Mouse (Mus musculus): ENCODE results near the gene Ndufa7.
A peak's percentile ranks its signal among the peaks of the same experiment; 100 is the strongest.
"Not testable (repeated sequence)": the region's sequence is repeated elsewhere in the genome, so short reads cannot be mapped to it uniquely, and the experiment has no call there.

Ndufa7 gene

DNA sequence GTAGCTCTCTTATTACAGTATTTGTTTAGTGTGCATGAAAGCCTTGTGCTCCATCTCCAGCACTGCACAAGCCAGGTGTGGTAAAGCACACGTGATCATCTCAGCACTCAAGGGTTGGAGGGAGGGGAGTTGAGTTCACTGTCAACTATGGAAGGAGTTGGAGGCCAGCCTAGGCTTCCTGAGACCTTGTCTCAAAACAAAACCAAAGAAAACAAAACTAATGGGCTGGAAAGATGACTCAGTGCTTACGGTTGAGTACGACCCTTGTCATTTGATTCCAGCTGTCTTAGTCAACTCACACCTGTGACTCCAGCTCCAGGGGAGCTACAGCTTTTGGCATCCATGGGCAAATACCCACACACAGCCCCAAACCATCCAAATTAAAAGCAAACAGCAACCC is 11.9 kb upstream of the Ndufa7 start:
- no peak for DNase-seq (ENCODE audit: low spot score)

DNA sequence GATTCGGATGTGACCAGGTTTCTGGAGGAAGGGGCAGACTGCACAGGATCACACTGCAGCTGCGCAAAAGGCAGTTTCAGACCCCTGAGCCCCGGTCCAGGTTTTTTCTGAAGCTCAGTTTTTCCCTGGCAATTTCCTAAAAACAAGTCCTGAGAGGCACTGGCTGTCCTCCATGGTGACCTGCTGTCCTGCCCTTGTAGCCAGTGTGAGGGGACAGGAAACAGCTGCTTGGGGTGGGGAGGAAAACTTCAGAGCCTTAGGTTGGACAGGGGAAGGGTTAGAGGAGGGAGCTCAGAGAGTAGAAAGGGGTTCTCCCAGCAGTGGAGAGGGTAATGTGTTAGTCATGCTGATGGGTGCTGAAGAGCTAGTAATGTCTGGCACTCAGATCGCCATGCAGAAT is 11.4 kb upstream of the Ndufa7 start:
- no peak for DNase-seq (ENCODE audit: low spot score)

- DNase-seq (ENCODE audit: low spot score), result no peak
These were observed 9.0 kb upstream of the Ndufa7 start for GRCm38 (mm10) chr17:33815399-33815798.

- no peak for DNase-seq (ENCODE audit: low spot score)
These were observed 7.8 kb upstream of the Ndufa7 start for GRCm38 (mm10) chr17:33816612-33817011.

- DNase-seq (ENCODE audit: low spot score), result peak; percentile 90
These were observed 7.0 kb upstream of the Ndufa7 start for GRCm38 (mm10) chr17:33817184-33817968.

DNA sequence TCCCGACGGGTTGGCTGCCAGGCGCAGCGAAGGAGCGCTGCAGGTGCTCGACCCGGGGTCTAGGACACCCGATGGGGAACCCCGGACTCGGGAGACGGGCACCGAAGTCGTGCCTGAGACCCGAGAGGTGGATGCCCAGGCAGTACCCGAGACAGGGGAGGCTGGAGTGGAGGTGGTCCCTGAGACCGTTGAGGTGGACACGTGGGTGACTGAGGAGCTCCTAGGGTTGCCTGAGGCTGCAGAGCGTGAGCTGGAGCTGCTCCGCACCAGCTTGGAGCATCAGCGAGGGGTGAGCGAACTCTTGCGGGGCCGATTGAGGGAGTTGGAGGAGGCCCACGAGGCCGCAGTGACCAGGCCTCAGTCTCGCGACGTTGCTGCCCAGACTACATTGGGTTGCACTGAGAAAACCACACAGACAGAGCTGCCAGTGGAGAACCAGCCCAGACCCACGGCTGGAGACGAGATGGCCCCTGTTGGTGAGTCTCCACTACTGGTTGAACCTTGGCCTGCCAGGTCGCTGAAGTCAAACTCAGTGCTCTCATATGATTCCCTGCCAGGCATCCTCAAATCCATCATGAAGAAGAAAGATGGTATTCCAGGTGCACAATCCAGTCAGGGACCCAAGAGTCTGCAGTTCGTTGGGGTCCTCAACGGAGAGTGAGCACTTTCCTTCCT is 6.3 kb upstream of the Ndufa7 start:
- DNase-seq (ENCODE audit: low spot score), result no peak

- no peak for DNase-seq (ENCODE audit: low spot score)
These were observed 1.9 kb upstream of the Ndufa7 start for GRCm38 (mm10) chr17:33822436-33822959.

GRCm38 (mm10) chr17:33823171-33823570 is 1.2 kb upstream of the Ndufa7 start:
- not testable (repeated sequence) for DNase-seq (ENCODE audit: low spot score)

DNA sequence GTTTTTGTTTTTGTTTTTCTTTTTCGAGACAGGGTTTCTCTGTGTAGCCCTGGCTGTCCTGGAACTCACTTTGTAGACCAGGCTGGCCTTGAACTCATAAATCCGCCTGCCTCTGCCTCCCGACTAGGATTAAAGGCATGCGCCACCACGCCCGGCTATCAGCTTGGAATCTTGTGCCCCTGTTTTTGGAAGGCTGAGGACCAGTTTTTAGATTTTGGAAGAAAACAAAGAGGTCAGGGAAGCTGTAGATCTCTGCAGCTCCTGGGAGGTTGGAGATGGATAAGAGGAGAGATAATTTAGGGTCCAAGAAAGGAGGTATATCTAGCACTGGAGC is 592 bp downstream of the Ndufa7 start:
- DNase-seq (ENCODE audit: low spot score), result not testable (repeated sequence)

DNA sequence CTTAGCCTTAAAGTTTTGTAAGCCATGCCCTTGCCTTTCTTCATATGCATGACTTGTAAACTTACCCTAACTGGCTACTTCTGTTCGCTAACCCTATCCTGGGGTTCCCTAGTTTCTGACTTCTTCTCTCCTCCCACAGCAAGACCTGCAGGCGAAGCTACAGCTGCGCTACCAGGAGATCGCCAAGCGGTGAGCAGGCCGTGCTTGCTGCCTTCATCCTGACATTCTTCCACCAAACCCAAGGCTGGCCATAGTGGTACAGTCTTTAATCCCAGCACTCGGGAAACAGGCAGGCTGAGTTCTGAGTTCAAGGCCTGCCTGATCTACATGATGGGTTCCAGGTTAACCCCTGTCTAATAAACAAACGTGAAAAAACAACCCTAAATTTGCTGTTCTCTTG is 1.1 kb downstream of the Ndufa7 start:
- DNase-seq (ENCODE audit: low spot score), result no peak

GRCm38 (mm10) chr17:33826850-33827249 is 2.5 kb downstream of the Ndufa7 start:
- peak; percentile 72 for DNase-seq (ENCODE audit: low spot score)

GRCm38 (mm10) chr17:33828892-33829291 is 4.5 kb downstream of the Ndufa7 start:
- peak; percentile 49 for DNase-seq (ENCODE audit: low spot score)

DNA sequence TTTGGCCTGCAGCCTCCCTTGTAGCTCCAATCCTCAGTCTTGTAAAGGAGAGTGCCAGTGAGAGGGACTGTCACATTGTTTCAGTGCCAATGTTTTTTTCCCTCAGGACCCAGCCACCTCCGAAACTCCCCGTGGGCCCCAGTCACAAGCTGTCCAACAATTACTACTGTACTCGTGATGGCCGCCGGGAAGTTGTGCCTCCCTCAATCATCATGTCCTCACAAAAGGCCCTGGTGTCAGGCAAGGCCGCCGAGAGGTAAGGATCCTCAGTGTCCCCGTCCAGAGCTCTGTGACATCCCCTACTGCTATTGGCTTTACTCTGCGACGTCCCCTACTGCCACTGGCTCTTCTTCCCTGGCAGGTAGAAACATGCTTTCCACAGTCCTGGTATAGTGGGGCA is 5.2 kb downstream of the Ndufa7 start:
- DNase-seq (ENCODE audit: low spot score), result no peak

DNA sequence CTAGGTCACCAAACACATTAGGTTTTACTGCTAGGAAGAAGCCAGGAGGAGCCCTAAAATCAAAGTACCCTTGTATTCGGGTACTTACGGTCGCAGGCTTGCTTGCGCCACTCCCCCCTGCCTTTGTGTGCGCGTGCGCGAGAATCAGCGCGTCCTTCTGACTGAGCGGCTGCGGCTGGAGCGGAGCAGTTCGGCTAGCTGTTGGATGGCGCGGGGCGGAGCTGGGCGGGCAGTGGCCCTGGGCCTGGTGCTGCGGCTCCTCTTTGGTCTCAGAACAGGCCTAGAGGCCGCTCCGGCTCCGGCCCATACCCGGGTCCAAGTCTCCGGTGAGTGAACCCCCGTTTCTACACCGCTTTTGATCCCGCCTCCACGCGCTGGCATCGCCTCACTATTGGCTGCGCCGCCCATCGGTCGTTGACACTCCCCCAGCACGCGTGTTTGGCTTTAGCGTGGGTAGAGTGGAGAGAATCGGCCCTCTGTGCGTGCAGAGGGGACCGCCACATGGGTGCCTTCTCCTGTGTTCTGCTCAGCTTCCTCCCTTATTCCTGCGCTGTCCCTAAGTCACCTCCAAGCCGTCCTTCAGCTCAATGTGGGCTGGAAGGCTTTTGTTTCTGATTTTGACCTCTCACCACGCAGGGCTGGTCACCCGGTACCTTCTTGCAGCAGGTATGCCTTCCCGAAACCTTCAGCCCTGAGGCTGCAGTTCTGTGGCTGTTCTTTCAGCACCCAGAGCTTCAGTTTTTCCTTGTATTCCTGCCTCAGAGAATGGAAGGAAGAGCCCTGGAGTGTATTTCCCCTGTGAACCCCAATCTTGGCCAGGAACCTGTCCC is 18.8 kb downstream of the Ndufa7 start, which contains the start of gene Cd320:
Gene Cd320 (plus strand): TSS at position 126 of the 830 bp plus-strand sequence.
- peak; percentile 91 for DNase-seq (ENCODE audit: low spot score)

GRCm38 (mm10) chr17:33844196-33844595 is 19.8 kb downstream of the Ndufa7 start:
- no peak for DNase-seq (ENCODE audit: low spot score)

- DNase-seq (ENCODE audit: low spot score), result no peak
These were observed 23.8 kb downstream of the Ndufa7 start for GRCm38 (mm10) chr17:33848139-33848538.

- DNase-seq (ENCODE audit: low spot score), result no peak
These were observed 27.0 kb downstream of the Ndufa7 start for GRCm38 (mm10) chr17:33851331-33851730.

GRCm38 (mm10) chr17:33857816-33858215 is 33.4 kb downstream of the Ndufa7 start:
- no peak for DNase-seq (ENCODE audit: low spot score)

- DNase-seq (ENCODE audit: low spot score), result peak; percentile 26
These were observed 41.1 kb downstream of the Ndufa7 start for GRCm38 (mm10) chr17:33865330-33866030.

DNA sequence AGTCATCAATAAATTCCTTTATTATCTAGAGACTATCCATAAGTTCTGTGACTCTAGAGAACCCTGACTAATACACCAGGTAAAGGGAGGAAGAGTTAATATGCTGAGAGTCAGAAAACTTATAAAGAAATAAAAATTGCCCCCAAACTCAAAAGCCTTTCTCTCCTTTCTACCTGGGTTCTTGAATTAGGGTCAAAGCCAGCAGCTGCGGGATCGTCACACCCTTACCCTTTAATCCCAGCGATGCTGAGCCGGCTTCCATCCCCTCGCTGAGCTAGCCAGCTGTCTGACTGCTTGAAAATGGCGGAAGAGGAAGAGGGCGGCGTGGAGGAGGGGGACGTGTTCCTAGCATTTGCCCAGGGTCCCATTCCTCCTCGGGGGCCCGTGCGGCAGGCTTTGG is 49.2 kb downstream of the Ndufa7 start, which contains the start of gene Gm7029:
Gene Gm7029 (plus strand): TSS at position 301 of the 400 bp plus-strand sequence.
- not testable (repeated sequence) for DNase-seq (ENCODE audit: low spot score)

DNA sequence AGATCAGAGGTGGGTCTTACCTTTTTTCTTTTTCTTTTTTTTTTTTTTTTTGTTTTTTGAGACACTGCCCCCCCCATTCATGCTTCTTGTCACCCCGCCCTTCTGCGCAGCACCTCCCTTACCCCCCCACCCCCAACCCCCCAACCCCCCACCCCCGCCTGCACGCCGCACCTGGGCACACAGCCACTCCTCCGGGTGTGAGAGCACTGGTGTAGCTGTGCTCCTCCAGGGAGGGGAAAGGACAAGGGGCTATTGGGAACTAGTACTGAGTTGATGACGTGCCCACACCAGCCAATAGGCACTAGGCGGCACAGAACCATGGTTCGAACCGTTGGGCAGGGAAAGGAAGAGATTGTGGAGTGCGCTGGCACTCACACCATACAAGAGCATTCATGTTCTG is 50.0 kb downstream of the Ndufa7 start:
- DNase-seq (ENCODE audit: low spot score), result no peak

GRCm38 (mm10) chr17:33875797-33876196 is 51.4 kb downstream of the Ndufa7 start:
- peak; percentile 13 for DNase-seq (ENCODE audit: low spot score)

Measured in urinary bladder, postnatal 14 days (tissue).